Mouse (Mus musculus) cortical plate, adult 2 months (tissue): ENCODE measurements at regions not wholly inside any gene's neighbourhood (a gene's known extent, or its start where the extent isn't known, plus 50 kb on each side); places are given as distances from the start of the nearest gene placed in this dataset.

ENCODE experiments used
- CTCF ChIP-seq: fragments of 200-500 bp; IDR thresholded peaks from 2 replicates; pipeline ENCODE4 v1.5.1; 2011; ENCODE audit warnings: mild to moderate bottlenecking, control low read depth, low read length; ENCODE audit not compliant: insufficient read depth; ENCODE audit errors: extremely low read depth
- POLR2A ChIP-seq: fragments of 200-500 bp; IDR thresholded peaks from 2 replicates; pipeline ENCODE4 v1.6.1; 2011; ENCODE audit warnings: mild to moderate bottlenecking, low read length, control low read depth; ENCODE audit not compliant: insufficient read depth; ENCODE audit errors: extremely low read depth

DNA sequence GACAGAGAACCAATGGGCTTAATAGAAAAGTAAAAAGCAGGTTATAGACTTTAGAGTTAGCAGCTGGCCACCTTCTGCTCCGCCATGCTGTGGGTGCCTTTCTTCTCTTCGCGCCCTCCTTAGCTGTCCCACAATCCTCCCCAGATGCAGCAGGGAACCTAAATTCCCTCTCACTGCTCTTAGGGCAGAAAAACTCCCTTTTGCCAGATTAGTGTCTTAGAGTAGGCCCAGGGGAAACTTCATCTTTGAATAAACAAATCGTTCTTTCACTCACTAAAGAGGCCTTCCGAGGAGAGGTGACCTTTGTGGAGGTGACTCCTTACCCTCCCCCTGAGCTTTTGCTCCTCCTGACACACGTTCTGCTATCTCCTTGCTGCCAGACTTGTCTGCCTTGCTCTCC is 157.0 kb upstream of the Six2 start:
- TF ChIP-seq POLR2A (no peak), CTCF (no peak)
